Mouse (Mus musculus): ENCODE results near the gene Cacna1s.
A peak's percentile ranks its signal among the peaks of the same experiment; 100 is the strongest.

Gene Cacna1s

GRCm38 (mm10) chr1:136137575-136137974 lies 85.0 kb downstream of the Cacna1s start:
- DNase-seq (ENCODE audit: low spot score), result peak; percentile 38

- DNase-seq (ENCODE audit: low spot score), result no peak
Observed at GRCm38 (mm10) chr1:136138191-136138830, 85.8 kb downstream of the Cacna1s start.

GRCm38 (mm10) chr1:136139990-136140640 lies 87.6 kb downstream of the Cacna1s start:
- peak; percentile 49 for DNase-seq (ENCODE audit: low spot score)

- DNase-seq (ENCODE audit: low spot score), result no peak
Observed at GRCm38 (mm10) chr1:136141176-136141950, 88.8 kb downstream of the Cacna1s start.

- no peak for DNase-seq (ENCODE audit: low spot score)
Observed at GRCm38 (mm10) chr1:136142336-136142735, 89.8 kb downstream of the Cacna1s start.

GRCm38 (mm10) chr1:136143514-136143913 lies 91.0 kb downstream of the Cacna1s start:
- no peak for DNase-seq (ENCODE audit: low spot score)

- no peak for DNase-seq (ENCODE audit: low spot score)
Observed at GRCm38 (mm10) chr1:136149702-136150101, 97.2 kb downstream of the Cacna1s start.

GRCm38 (mm10) chr1:136151371-136151770 lies 98.8 kb downstream of the Cacna1s start:
- no peak for DNase-seq (ENCODE audit: low spot score)

- DNase-seq (ENCODE audit: low spot score), result no peak
Observed at GRCm38 (mm10) chr1:136156304-136156703, 103.8 kb downstream of the Cacna1s start.

- no peak for DNase-seq (ENCODE audit: low spot score)
Observed at GRCm38 (mm10) chr1:136156951-136157350, 104.4 kb downstream of the Cacna1s start.

- no peak for DNase-seq (ENCODE audit: low spot score)
Observed at GRCm38 (mm10) chr1:136159830-136160229, 107.3 kb downstream of the Cacna1s start.

GRCm38 (mm10) chr1:136160297-136160696 lies 107.7 kb downstream of the Cacna1s start:
- no peak for DNase-seq (ENCODE audit: low spot score)

GRCm38 (mm10) chr1:136160930-136161329 lies 108.4 kb downstream of the Cacna1s start:
- DNase-seq (ENCODE audit: low spot score), result no peak

GRCm38 (mm10) chr1:136161333-136161921 lies 108.9 kb downstream of the Cacna1s start:
- DNase-seq (ENCODE audit: low spot score), result no peak

GRCm38 (mm10) chr1:136165436-136165835 lies 112.9 kb downstream of the Cacna1s start:
- DNase-seq (ENCODE audit: low spot score), result no peak

GRCm38 (mm10) chr1:136167657-136168056 lies 115.1 kb downstream of the Cacna1s start:
- DNase-seq (ENCODE audit: low spot score), result peak; percentile 29

Measured in ovary, postnatal 14 days (tissue).